Mouse (Mus musculus): Measurements from ENCODE around the gene Chd5. TPM values are rescaled to one million over a fixed set of nuclear protein-coding genes. Genes with fewer than 3 reads are reported as not detected.

Gene Chd5
- polyA plus RNA-seq, 1 experiment from 2014 or later = 48.5 TPM

DNA sequence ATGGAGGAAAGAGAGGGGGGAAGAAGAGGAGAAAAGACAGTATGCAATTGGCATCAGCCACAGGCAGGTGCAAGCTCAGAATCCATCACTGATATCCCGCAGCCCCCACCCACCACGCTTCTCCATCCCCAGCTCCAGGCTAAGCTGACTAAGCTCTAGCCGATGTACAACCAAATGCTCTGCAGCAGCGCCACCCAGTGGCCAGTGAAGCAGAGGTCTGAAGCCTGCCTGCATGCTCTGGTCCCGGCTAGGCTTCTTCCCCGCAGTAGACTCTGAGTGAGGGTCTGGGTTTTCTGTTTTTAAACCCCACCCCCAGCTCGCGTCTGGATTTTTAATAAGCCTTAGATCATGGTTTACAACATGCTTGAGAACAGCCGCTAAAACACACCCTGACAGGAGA lies 96.4 kb downstream of the Chd5 start:
- Histone ChIP-seq H3K9ac (replicated peaks; ENCODE audit: low read depth, low read length) (peak overlapping the region; percentile 41), H3K4me1 (ENCODE audit: control insufficient read depth, insufficient read depth, low read length) (no peaks in the 10 kb centered on the region), H3K9me3 (ENCODE audit: control insufficient read depth, low read length) (no peaks in the 10 kb centered on the region), H3K36me3 (ENCODE audit: control insufficient read depth, insufficient read depth, low read length) (no peaks in the 10 kb centered on the region), H3K4me2 (ENCODE audit: low read depth, low read length) (peak overlapping the region; percentile 61), H3K27me3 (ENCODE audit: control insufficient read depth, insufficient read depth, low read length) (no peaks in the 10 kb centered on the region), H3K4me3 (ENCODE audit: low read depth, low read length) (0 out of 2 replicates have a peak overlapping the region, but pooled peaks have one; percentile 17), H3K27ac (ENCODE audit: low read depth, low read length) (no peak overlapping the region)
- peak; percentile 94 for ATAC-seq (ENCODE audit: low read depth)
- WGBS = 2% methylated on average over 9 of the region's 9 CpGs

GRCm38 (mm10) chr4:152435255-152435654 lies 96.8 kb downstream of the Chd5 start:
- Histone ChIP-seq H3K9ac (replicated peaks; ENCODE audit: low read depth, low read length) (peak overlapping the region; percentile 41), H3K36me3 (ENCODE audit: control insufficient read depth, insufficient read depth, low read length) (no peaks in the 10 kb centered on the region), H3K4me3 (ENCODE audit: low read depth, low read length) (0 out of 2 replicates have a peak overlapping the region, but pooled peaks have one; percentile 17), H3K27me3 (ENCODE audit: control insufficient read depth, insufficient read depth, low read length) (no peaks in the 10 kb centered on the region), H3K27ac (ENCODE audit: low read depth, low read length) (no peak overlapping the region), H3K4me2 (ENCODE audit: low read depth, low read length) (peak overlapping the region; percentile 61), H3K9me3 (ENCODE audit: control insufficient read depth, low read length) (no peaks in the 10 kb centered on the region), H3K4me1 (ENCODE audit: control insufficient read depth, insufficient read depth, low read length) (no peaks in the 10 kb centered on the region)
- ATAC-seq (ENCODE audit: low read depth) = peak; percentile 79
- WGBS = 12% methylated on average over 10 of the region's 10 CpGs

Other genes starting within 250 kb of the Chd5 start
- 0.54 and 1.1 TPM in 2 replicates for gene Tnfrsf25, start 222.7 kb upstream of the Chd5 start, polyA plus RNA-seq (2014; fragmentation: Nextera tagmentation; extraction: Ambion mirVana)
- 0.52 and 0.64 TPM in 2 replicates for gene Espn, start 186.3 kb upstream of the Chd5 start, polyA plus RNA-seq (2014; fragmentation: Nextera tagmentation; extraction: Ambion mirVana)
- not detected in 2 replicates for gene Hes2, start 179.8 kb upstream of the Chd5 start, polyA plus RNA-seq (2014; fragmentation: Nextera tagmentation; extraction: Ambion mirVana)
- 332 and 348 TPM in 2 replicates for gene Acot7, start 160.5 kb upstream of the Chd5 start, polyA plus RNA-seq (2014; fragmentation: Nextera tagmentation; extraction: Ambion mirVana)
- gene Gpr153, start 64.4 kb upstream of the Chd5 start, polyA plus RNA-seq (2014; fragmentation: Nextera tagmentation; extraction: Ambion mirVana) = 18.5 and 19.3 TPM in 2 replicates
- gene Hes3, start 47.0 kb upstream of the Chd5 start, polyA plus RNA-seq (2014; fragmentation: Nextera tagmentation; extraction: Ambion mirVana) = 0.36 and 0.68 TPM in 2 replicates
- 16.6 and 24.9 TPM in 2 replicates for gene Icmt, start 41.4 kb upstream of the Chd5 start, polyA plus RNA-seq (2014; fragmentation: Nextera tagmentation; extraction: Ambion mirVana)
- 5.9 and 8.4 TPM in 2 replicates for gene Rnf207, start 19.7 kb upstream of the Chd5 start, polyA plus RNA-seq (2014; fragmentation: Nextera tagmentation; extraction: Ambion mirVana)
- gene Rpl22, start 12.9 kb upstream of the Chd5 start, polyA plus RNA-seq (2014; fragmentation: Nextera tagmentation; extraction: Ambion mirVana) = 150 and 173 TPM in 2 replicates
- gene Nphp4, start 138.1 kb downstream of the Chd5 start, polyA plus RNA-seq (2014; fragmentation: Nextera tagmentation; extraction: Ambion mirVana) = 4.2 and 4.8 TPM in 2 replicates
- gene Kcnab2, start 139.2 kb downstream of the Chd5 start, polyA plus RNA-seq (2014; fragmentation: Nextera tagmentation; extraction: Ambion mirVana) = 18.3 and 31.1 TPM in 2 replicates

All from neural tube, embryonic 14.5 days (tissue).